Mouse (Mus musculus) stomach, embryonic 16.5 days (tissue): ENCODE data around the gene Prr13. TPM values are rescaled to one million over a fixed set of nuclear protein-coding genes. Genes with fewer than 3 reads are reported as not detected.

ENCODE experiments used
- ATAC-seq: fragments of 200-750 bp; cut with Nextera tagmentation; 2 replicates; pipeline ENCODE4 v1.8.0; 2017; ENCODE audit warnings: moderate number of reproducible peaks, moderate TSS enrichment; ENCODE audit not compliant: insufficient read depth, low FRiP score
- H3K27ac ChIP-seq: fragments of 300-500 bp; sonication (generic); 2 replicates; pipeline ENCODE4 v1.5.1; 2014; ENCODE audit warnings: low read length
- H3K27me3 ChIP-seq: fragments of 300-500 bp; sonication (generic); 2 replicates; pipeline ENCODE4 v1.6.1; 2014; ENCODE audit warnings: low read length, control low read depth, mixed read lengths; ENCODE audit not compliant: control insufficient read depth, insufficient read depth
- H3K36me3 ChIP-seq: fragments of 300-500 bp; sonication (generic); 2 replicates; pipeline ENCODE4 v1.6.1; 2014; ENCODE audit warnings: low read length; ENCODE audit not compliant: control insufficient read depth, insufficient read depth
- H3K4me1 ChIP-seq: fragments of 300-500 bp; sonication (generic); 2 replicates; pipeline ENCODE4 v1.6.1; 2014; ENCODE audit warnings: low read length, control low read depth, mixed read lengths; ENCODE audit not compliant: control insufficient read depth, insufficient read depth
- H3K4me2 ChIP-seq: fragments of 300-500 bp; sonication (generic); 2 replicates; pipeline ENCODE4 v1.6.1; 2014; ENCODE audit warnings: low read depth, low read length, mixed read lengths
- H3K4me3 ChIP-seq: fragments of 300-500 bp; sonication (generic); replicated peaks from 2 replicates; pipeline ENCODE4 v1.5.1; 2014; ENCODE audit warnings: mild to moderate bottlenecking, low read length
- H3K9ac ChIP-seq: fragments of 300-500 bp; sonication (generic); 2 replicates; pipeline ENCODE4 v1.6.1; 2014; ENCODE audit warnings: low read length
- H3K9me3 ChIP-seq: fragments of 300-500 bp; sonication (generic); replicated peaks from 2 replicates; pipeline ENCODE4 v1.6.1; 2016; ENCODE audit warnings: low read length, control low read depth; ENCODE audit not compliant: control insufficient read depth
- WGBS: fragments of 180-500 bp; shearing (Covaris S2); extraction: QIAGEN DNeasy Blood & Tissue Kit; methylation state at CpG from one replicate; pipeline ENCODE4 v1.1.7; 2014; 5-methylcytosine and 5-hydroxymethylcytosine counted together
- polyA plus RNA-seq: library from polyadenylated mRNA; unstranded; fragments of >200 nt; fragmentation: Nextera tagmentation; extraction: Ambion mirVana; gene quantifications from 2 replicates; pipeline ENCODE4 v1.2.1, GENCODE M21; 2015

Gene Prr13
- polyA plus RNA-seq, 1 experiment from 2014 or later, result 131 TPM

GRCm38 (mm10) chr15:102512010-102512409 is 53.2 kb downstream of the Prr13 start:
- Histone ChIP-seq H3K36me3 (no peaks in the 10 kb centered on the region), H3K27ac (peak overlapping the region; percentile 80; the same call in 1 of the 2 replicates), H3K9ac (no peak overlapping the region), H3K27me3 (no peaks in the 10 kb centered on the region), H3K4me3 (no peak overlapping the region), H3K9me3 (no peaks in the 10 kb centered on the region), H3K4me1 (peaks cover 38% of the 10 kb centered on the region), H3K4me2 (no peak overlapping the region)
- WGBS, result 45% methylated on average over 5 of the region's 5 CpGs
- ATAC-seq, result no peak

Other genes starting within 250 kb of the Prr13 start
- 5.6 and 6.3 TPM in 2 replicates for gene Itgb7, start 227.1 kb upstream of the Prr13 start, polyA plus RNA-seq
- 41.2 and 48.6 TPM in 2 replicates for gene Rarg, start 201.5 kb upstream of the Prr13 start, polyA plus RNA-seq
- gene Gm9918, start 188.5 kb upstream of the Prr13 start, polyA plus RNA-seq, result 0.16 and 0.28 TPM in 2 replicates
- 71.5 and 83.5 TPM in 2 replicates for gene Mfsd5, start 179.6 kb upstream of the Prr13 start, polyA plus RNA-seq
- gene Espl1, start 162.8 kb upstream of the Prr13 start, polyA plus RNA-seq, result 17.9 and 21.9 TPM in 2 replicates
- gene Pfdn5, start 132.9 kb upstream of the Prr13 start, polyA plus RNA-seq, result 305 and 321 TPM in 2 replicates
- 80.7 and 81.8 TPM in 2 replicates for gene Myg1, start 127.3 kb upstream of the Prr13 start, polyA plus RNA-seq
- gene Aaas, start 108.3 kb upstream of the Prr13 start, polyA plus RNA-seq, result 55.4 and 57.0 TPM in 2 replicates
- 1.3 TPM in 2 replicates for gene Sp7, start 91.8 kb upstream of the Prr13 start, polyA plus RNA-seq
- gene Sp1, start 52.9 kb upstream of the Prr13 start, polyA plus RNA-seq, result 9.5 and 10.3 TPM in 2 replicates
- gene Amhr2, start 13.7 kb upstream of the Prr13 start, polyA plus RNA-seq, result 0.68 and 2.5 TPM in 2 replicates
- 166 TPM in 2 replicates for gene Pcbp2, start 11.5 kb downstream of the Prr13 start, polyA plus RNA-seq
- not detected in 2 replicates for gene Gm10337, start 44.7 kb downstream of the Prr13 start, polyA plus RNA-seq
- gene Map3k12, start 58.0 kb downstream of the Prr13 start, polyA plus RNA-seq, result 14.3 and 15.1 TPM in 2 replicates
- 84.0 and 87.0 TPM in 2 replicates for gene Tarbp2, start 59.2 kb downstream of the Prr13 start, polyA plus RNA-seq
- 2.0 and 3.6 TPM in 2 replicates for gene Npff, start 65.9 kb downstream of the Prr13 start, polyA plus RNA-seq
- not detected in 2 replicates for gene Gm28047, start 166.0 kb downstream of the Prr13 start, polyA plus RNA-seq
- gene Atf7, start 166.4 kb downstream of the Prr13 start, polyA plus RNA-seq, result 40.6 and 40.8 TPM in 2 replicates
- 53.3 and 54.2 TPM in 2 replicates for gene Atp5g2, start 213.3 kb downstream of the Prr13 start, polyA plus RNA-seq